Mouse (Mus musculus) B cell, adult 62 days (primary cell): ENCODE measurements around the gene P2ry4. TPM values are rescaled to one million over a fixed set of nuclear protein-coding genes. Genes with fewer than 3 reads are reported as not detected.

Experiments
- total RNA-seq: library from RNA; stranded (reverse); gene quantifications from 4 replicates; pipeline ENCODE4 v1.2.4, GENCODE M21; 2023

The P2ry4 gene
- total RNA-seq = not detected in 4 replicates

GRCm38 (mm10) chrX:100594791-100595190 is at the start of gene P2ry4:
TSS of gene P2ry4 (minus strand) at chrX:100594869.

GRCm38 (mm10) chrX:100625802-100626793 is 31.4 kb upstream of the P2ry4 start, which contains the start of gene Pdzd11:
TSS of gene Pdzd11 (minus strand) at chrX:100626568.

GRCm38 (mm10) chrX:100625546-100625801 is 30.8 kb upstream of the P2ry4 start, which contains the start of gene Kif4:
TSS of gene Kif4 (plus strand) at chrX:100625737.

GRCm38 (mm10) chrX:100605314-100605713 is 10.6 kb upstream of the P2ry4 start, which contains the start of gene Arr3:
TSS of gene Arr3 (plus strand) at chrX:100605497.

GRCm38 (mm10) chrX:100571951-100572350 is 22.7 kb downstream of the P2ry4 start, which contains the start of gene Awat1:
TSS of gene Awat1 (plus strand) at chrX:100572251.

Other genes with a start within 250 kb of the P2ry4 start
- gene Otud6a, start 165.9 kb downstream of the P2ry4 start, total RNA-seq = not detected in 4 replicates
- 0.30 to 1.0 TPM (median 0.47 TPM) in 4 replicates for gene Awat2, start 152.2 kb downstream of the P2ry4 start, total RNA-seq
- gene Igbp1, start 100.6 kb downstream of the P2ry4 start, total RNA-seq = 53.9 to 57.5 TPM (median 54.8 TPM) in 4 replicates
- gene Dgat2l6, start 70.0 kb downstream of the P2ry4 start, total RNA-seq = 0.12 to 0.21 TPM (median 0.13 TPM) in 3 of 4 replicates, not detected in the other
- not detected in 4 replicates for gene Awat1, start 22.6 kb downstream of the P2ry4 start, total RNA-seq
- gene Arr3, start 10.6 kb upstream of the P2ry4 start, total RNA-seq = not detected in 4 replicates
- 0.63 to 1.9 TPM (median 1.5 TPM) in 4 replicates for gene Kif4, start 30.9 kb upstream of the P2ry4 start, total RNA-seq
- 17.2 to 22.4 TPM (median 19.8 TPM) in 4 replicates for gene Pdzd11, start 31.7 kb upstream of the P2ry4 start, total RNA-seq
- 0.30 TPM in 1 of 4 replicates, not detected in the others for gene Gdpd2, start 135.0 kb upstream of the P2ry4 start, total RNA-seq
- 4.7 to 9.0 TPM (median 5.3 TPM) in 4 replicates for gene Dlg3, start 172.9 kb upstream of the P2ry4 start, total RNA-seq